21 mouse cellular contexts compared by ENCODE assay signal in genomic region chr12:54651158-54651557, GRCm38 (mm10). TPM values are rescaled to one million over a fixed set of nuclear protein-coding genes. Genes with fewer than 3 reads are reported as not detected.
A peak's percentile ranks its signal among the peaks of the same experiment; 100 is the strongest.
DNase-seq lines count a peak whose midpoint lies in the region; ATAC-seq and TF ChIP-seq lines count a peak whose summit lies in the region.
"Had no signal": no experiment of that assay in that cellular context is flagged by ENCODE, and none has a peak within 500 bp of the region (broad histone marks: within the 10 kb centered on the region; RNA-seq: fewer than 3 reads in every experiment).

No protein-coding gene starts in this region.

- no peak for ATAC-seq in kidney, embryonic 16.5 days (ENCODE audit: low FRiP score, low TSS enrichment)
- peak; percentile 39; the same call in 1 of the 2 replicates for ATAC-seq in neural tube, embryonic 11.5 days (ENCODE audit: insufficient read depth, low FRiP score, low TSS enrichment)
- no peak; the same call in 1 of the 2 replicates for ATAC-seq in neural tube, embryonic 15.5 days (ENCODE audit: low FRiP score)
- ATAC-seq in neural tube, embryonic 13.5 days (ENCODE audit: low read depth): peak; percentile 49; the same call in 1 of the 2 replicates
- ATAC-seq in liver, embryonic 11.5 days (replicated peaks; ENCODE audit: low FRiP score): no peak
- ATAC-seq: CD4-positive, CD25-positive, alpha-beta regulatory T cell, adult 4 months; forebrain, embryonic 15.5 days; hindbrain, postnatal 0 days had no signal

- no peak overlapping the region for H3K4me3 ChIP-seq in kidney, adult 2 months (ENCODE audit: insufficient read depth, low read depth, low read length)
- H3K4me3 ChIP-seq in kidney, embryonic 16.5 days (ENCODE audit: low read length): no peak overlapping the region
- no peak overlapping the region for H3K4me3 ChIP-seq in neural tube, embryonic 11.5 days (ENCODE audit: low read depth, low read length)
- H3K4me3 ChIP-seq in neural tube, embryonic 15.5 days (replicated peaks): no peak overlapping the region
- no peak overlapping the region for H3K4me3 ChIP-seq in neural tube, embryonic 13.5 days
- H3K4me3 ChIP-seq in liver, embryonic 11.5 days (ENCODE audit: low read depth, low read length): no peak overlapping the region
- H3K4me3 ChIP-seq: embryonic facial prominence, embryonic 12.5 days; forebrain, embryonic 15.5 days; heart, embryonic 10.5 days; hindbrain, embryonic 13.5 days had no signal

- WGBS in kidney, adult 2 months: 32% methylated on average over 1 of the region's 1 CpGs
- 15% methylated on average over 1 of the region's 1 CpGs for WGBS in kidney, embryonic 16.5 days
- 5% methylated on average over 1 of the region's 1 CpGs for WGBS in neural tube, embryonic 11.5 days
- WGBS in neural tube, embryonic 15.5 days: 3% methylated on average over 1 of the region's 1 CpGs
- 4% methylated on average over 1 of the region's 1 CpGs for WGBS in neural tube, embryonic 13.5 days
- WGBS in liver, embryonic 11.5 days: 53% methylated on average over 1 of the region's 1 CpGs

- no peak overlapping the region for H3K9ac ChIP-seq in kidney, embryonic 16.5 days (replicated peaks; ENCODE audit: low read length)
- H3K9ac ChIP-seq in neural tube, embryonic 11.5 days (ENCODE audit: low read length): no peak overlapping the region
- no peak overlapping the region for H3K9ac ChIP-seq in neural tube, embryonic 15.5 days (replicated peaks)
- no peak overlapping the region for H3K9ac ChIP-seq in neural tube, embryonic 13.5 days
- no peak overlapping the region for H3K9ac ChIP-seq in liver, embryonic 11.5 days (ENCODE audit: low read depth, low read length)
- H3K9ac ChIP-seq: embryonic facial prominence, embryonic 12.5 days; forebrain, embryonic 15.5 days had no signal

- DNase-seq in kidney, adult 2 months: peak; percentile 48
- peak; percentile 29 for DNase-seq in neural tube, embryonic 11.5 days (ENCODE audit: low spot score)
- peak; percentile 22 for DNase-seq in embryo, embryonic 11.5 days (ENCODE audit: low read depth, low spot score)
- no peak for DNase-seq in ovary, adult 18-20 months (ENCODE audit: low spot score)
- DNase-seq in liver, embryonic 11.5 days (ENCODE audit: low spot score): no peak
- DNase-seq: adrenal gland, postnatal 14 days; B cell, adult 2 months; cerebellum, adult 18-20 months; cerebellum, adult 9-11 months; gastrocnemius, postnatal 10 days; heart, postnatal 4 days had no signal

- peaks cover 13% of the 10 kb centered on the region; the same call in 1 of the 2 replicates for H3K4me1 ChIP-seq in kidney, adult 2 months (ENCODE audit: control insufficient read depth, insufficient read depth, low read length)
- peaks cover 34% of the 10 kb centered on the region for H3K4me1 ChIP-seq in kidney, embryonic 16.5 days (ENCODE audit: insufficient read depth, low read length)
- H3K4me1 ChIP-seq in neural tube, embryonic 11.5 days (ENCODE audit: control insufficient read depth, insufficient read depth, low read length): peaks cover 21% of the 10 kb centered on the region
- peaks cover 34% of the 10 kb centered on the region for H3K4me1 ChIP-seq in neural tube, embryonic 15.5 days
- peaks cover 47% of the 10 kb centered on the region for H3K4me1 ChIP-seq in neural tube, embryonic 13.5 days (replicated peaks)
- H3K4me1 ChIP-seq in liver, embryonic 11.5 days (replicated peaks; ENCODE audit: control insufficient read depth, insufficient read depth, low read length): peaks cover 19% of the 10 kb centered on the region

- H3K9me3 ChIP-seq in kidney, embryonic 16.5 days (ENCODE audit: low read length): no peaks in the 10 kb centered on the region
- no peaks in the 10 kb centered on the region for H3K9me3 ChIP-seq in neural tube, embryonic 11.5 days (ENCODE audit: control insufficient read depth, low read length)
- no peaks in the 10 kb centered on the region for H3K9me3 ChIP-seq in neural tube, embryonic 15.5 days (replicated peaks)
- no peaks in the 10 kb centered on the region for H3K9me3 ChIP-seq in neural tube, embryonic 13.5 days
- no peaks in the 10 kb centered on the region for H3K9me3 ChIP-seq in liver, embryonic 11.5 days (ENCODE audit: control insufficient read depth, low read length)
- H3K9me3 ChIP-seq: embryonic facial prominence, embryonic 12.5 days; forebrain, embryonic 15.5 days; G1E; heart, embryonic 10.5 days; hindbrain, embryonic 13.5 days had no signal

- H3K36me3 ChIP-seq in kidney, adult 2 months (ENCODE audit: control insufficient read depth, insufficient read depth, low read length): 0 out of 2 replicates have a peak, but pooled peaks cover 2% of the 10 kb centered on the region
- peaks cover 7% of the 10 kb centered on the region; the same call in 1 of the 2 replicates for H3K36me3 ChIP-seq in kidney, embryonic 16.5 days (ENCODE audit: insufficient read depth, low read length)
- H3K36me3 ChIP-seq in neural tube, embryonic 11.5 days (ENCODE audit: control insufficient read depth, insufficient read depth, low read length): no peaks in the 10 kb centered on the region
- peaks cover 15% of the 10 kb centered on the region; the same call in 1 of the 2 replicates for H3K36me3 ChIP-seq in neural tube, embryonic 15.5 days
- H3K36me3 ChIP-seq in neural tube, embryonic 13.5 days: peaks cover 11% of the 10 kb centered on the region; the same call in 1 of the 2 replicates
- 0 out of 2 replicates have a peak, but pooled peaks cover 3% of the 10 kb centered on the region for H3K36me3 ChIP-seq in liver, embryonic 11.5 days (ENCODE audit: control insufficient read depth, insufficient read depth, low read length)

- TF ChIP-seq POLR2A in kidney, adult 2 months (IDR thresholded peaks at IDR 0.05; ENCODE audit: low read depth, low read length): no peak

- H3K4me2 ChIP-seq in kidney, embryonic 16.5 days (replicated peaks; ENCODE audit: low read depth, low read length): no peak overlapping the region
- no peak overlapping the region for H3K4me2 ChIP-seq in neural tube, embryonic 11.5 days (ENCODE audit: low read depth)
- H3K4me2 ChIP-seq in neural tube, embryonic 15.5 days: no peak overlapping the region
- no peak overlapping the region for H3K4me2 ChIP-seq in neural tube, embryonic 13.5 days
- no peak overlapping the region for H3K4me2 ChIP-seq in liver, embryonic 11.5 days
- H3K4me2 ChIP-seq: embryonic facial prominence, embryonic 12.5 days; forebrain, embryonic 15.5 days; hindbrain, embryonic 13.5 days had no signal

- H3K27me3 ChIP-seq in kidney, adult 2 months (replicated peaks; ENCODE audit: control insufficient read depth, insufficient read depth, low read length): no peaks in the 10 kb centered on the region
- no peaks in the 10 kb centered on the region for H3K27me3 ChIP-seq in kidney, embryonic 16.5 days (ENCODE audit: insufficient read depth, low read length)
- no peaks in the 10 kb centered on the region for H3K27me3 ChIP-seq in neural tube, embryonic 11.5 days (ENCODE audit: control insufficient read depth, insufficient read depth, low read length)
- H3K27me3 ChIP-seq in neural tube, embryonic 15.5 days (replicated peaks): no peaks in the 10 kb centered on the region
- no peaks in the 10 kb centered on the region for H3K27me3 ChIP-seq in neural tube, embryonic 13.5 days
- no peaks in the 10 kb centered on the region for H3K27me3 ChIP-seq in liver, embryonic 11.5 days (replicated peaks; ENCODE audit: control insufficient read depth, insufficient read depth, low read length)
- H3K27me3 ChIP-seq: embryonic facial prominence, embryonic 12.5 days; forebrain, embryonic 15.5 days; hindbrain, embryonic 13.5 days had no signal

- no peak overlapping the region for H3K27ac ChIP-seq in kidney, adult 2 months (ENCODE audit: insufficient read depth, low read depth, low read length)
- H3K27ac ChIP-seq in kidney, embryonic 16.5 days (ENCODE audit: low read length): no peak overlapping the region
- H3K27ac ChIP-seq in neural tube, embryonic 11.5 days (ENCODE audit: low read depth, low read length): no peak overlapping the region
- H3K27ac ChIP-seq in neural tube, embryonic 15.5 days (replicated peaks): no peak overlapping the region
- H3K27ac ChIP-seq in neural tube, embryonic 13.5 days (replicated peaks): no peak overlapping the region
- H3K27ac ChIP-seq in liver, embryonic 11.5 days (ENCODE audit: low read depth, low read length): no peak overlapping the region
- H3K27ac ChIP-seq: embryonic facial prominence, embryonic 12.5 days; forebrain, embryonic 15.5 days; heart, embryonic 10.5 days had no signal

- no peak for TF ChIP-seq CTCF in kidney, adult 2 months (conservative IDR thresholded peaks at IDR 0.05; ENCODE audit: insufficient read depth, insufficient read length, low read depth, low read length)

RNA-seq across cellular contexts. Expression of gene Sptssa, which starts 5.2 kb away (rescaled TPM):
- polyA plus RNA-seq in kidney, adult 2 months (2012; rRNA removed): 70.5 and 80.1 TPM in 2 replicates
- 203 and 212 TPM in 2 replicates for polyA plus RNA-seq in kidney, embryonic 16.5 days (2015; fragmentation: Nextera tagmentation; extraction: Ambion mirVana)
- 188 and 190 TPM in 2 replicates for polyA plus RNA-seq in neural tube, embryonic 11.5 days (2014; fragmentation: Nextera tagmentation; extraction: Ambion mirVana)
- polyA plus RNA-seq in neural tube, embryonic 15.5 days (2015; fragmentation: Nextera tagmentation; extraction: Ambion mirVana): 207 and 210 TPM in 2 replicates
- 203 and 229 TPM in 2 replicates for polyA plus RNA-seq in neural tube, embryonic 13.5 days (2015; fragmentation: Nextera tagmentation; extraction: Ambion mirVana)
- 95.8 and 99.8 TPM in 2 replicates for polyA plus RNA-seq in liver, embryonic 11.5 days (2014; fragmentation: Nextera tagmentation; extraction: Ambion mirVana)

RNA-seq across cellular contexts. Expression of gene Eapp, which starts 44.5 kb away (rescaled TPM):
- polyA plus RNA-seq in kidney, adult 2 months (2012; rRNA removed): 9.1 and 21.0 TPM in 2 replicates
- polyA plus RNA-seq in kidney, embryonic 16.5 days (2015; fragmentation: Nextera tagmentation; extraction: Ambion mirVana): 59.8 and 60.8 TPM in 2 replicates
- 77.0 and 80.1 TPM in 2 replicates for polyA plus RNA-seq in neural tube, embryonic 11.5 days (2014; fragmentation: Nextera tagmentation; extraction: Ambion mirVana)
- polyA plus RNA-seq in neural tube, embryonic 15.5 days (2015; fragmentation: Nextera tagmentation; extraction: Ambion mirVana): 76.4 and 86.5 TPM in 2 replicates
- 83.4 and 87.1 TPM in 2 replicates for polyA plus RNA-seq in neural tube, embryonic 13.5 days (2015; fragmentation: Nextera tagmentation; extraction: Ambion mirVana)
- 59.9 and 68.4 TPM in 2 replicates for polyA plus RNA-seq in liver, embryonic 11.5 days (2014; fragmentation: Nextera tagmentation; extraction: Ambion mirVana)

Comparison
In these comparisons a context has a peak if more than half of its experiments do, and no peak if none do; other contexts are left out.
1. ATAC-seq: peak in neural tube, embryonic 11.5 days (single experiment) and neural tube, embryonic 13.5 days (single experiment); none in kidney, embryonic 16.5 days (single experiment), neural tube, embryonic 15.5 days (single experiment) and liver, embryonic 11.5 days (single experiment).
2. DNase-seq: peak in kidney, adult 2 months (single experiment), neural tube, embryonic 11.5 days (single experiment) and embryo, embryonic 11.5 days (single experiment); none in ovary, adult 18-20 months (single experiment) and liver, embryonic 11.5 days (single experiment).